Mouse (Mus musculus) intestine, postnatal 0 days (tissue): ENCODE results near the gene Fndc9. TPM values are rescaled to one million over a fixed set of nuclear protein-coding genes. Genes with fewer than 3 reads are reported as not detected.

ENCODE experiments used
- ATAC-seq: fragments of 200-750 bp; cut with Nextera tagmentation; 2 replicates; pipeline ENCODE4 v1.8.0; 2017; ENCODE audit warnings: mild to moderate bottlenecking, moderate TSS enrichment, moderate library complexity
- H3K27ac ChIP-seq: fragments of 300-500 bp; sonication (generic); 2 replicates; pipeline ENCODE4 v1.5.1; 2014; ENCODE audit warnings: mild to moderate bottlenecking, low read depth, low read length, moderate library complexity
- H3K27me3 ChIP-seq: fragments of 300-500 bp; sonication (generic); replicated peaks from 2 replicates; pipeline ENCODE4 v1.6.1; 2014; ENCODE audit warnings: low read length, mixed read lengths; ENCODE audit not compliant: control insufficient read depth, insufficient read depth
- H3K36me3 ChIP-seq: fragments of 300-500 bp; sonication (generic); 2 replicates; pipeline ENCODE4 v1.6.1; 2014; ENCODE audit warnings: mild to moderate bottlenecking, moderate library complexity; ENCODE audit not compliant: control insufficient read depth, insufficient read depth
- H3K4me1 ChIP-seq: fragments of 300-500 bp; sonication (generic); replicated peaks from 2 replicates; pipeline ENCODE4 v1.6.1; 2014; ENCODE audit warnings: antibody characterized with exemption, low read length, mixed read lengths; ENCODE audit not compliant: control insufficient read depth, insufficient read depth
- H3K4me2 ChIP-seq: fragments of 300-500 bp; sonication (generic); replicated peaks from 2 replicates; pipeline ENCODE4 v1.6.1; 2014; ENCODE audit warnings: low read depth, mild to moderate bottlenecking, moderate library complexity
- H3K4me3 ChIP-seq: fragments of 300-500 bp; sonication (generic); 2 replicates; pipeline ENCODE4 v1.5.1; 2014; ENCODE audit warnings: low read depth, low read length
- H3K9ac ChIP-seq: fragments of 300-500 bp; sonication (generic); 2 replicates; pipeline ENCODE4 v1.6.1; 2014; ENCODE audit warnings: mild to moderate bottlenecking, low read depth, low read length
- H3K9me3 ChIP-seq: fragments of 300-500 bp; sonication (generic); 2 replicates; pipeline ENCODE4 v1.6.1; 2016; ENCODE audit warnings: mixed run types; ENCODE audit not compliant: control insufficient read depth
- CTCF ChIP-seq: sonication (generic); IDR thresholded peaks from 2 replicates; pipeline ENCODE4 v1.5.1; 2016; ENCODE audit warnings: low read depth, mild to moderate bottlenecking, control low read depth, antibody characterized with exemption, moderate library complexity
- WGBS: fragments of 180-500 bp; shearing (Covaris S2); extraction: QIAGEN DNeasy Blood & Tissue Kit; methylation state at CpG from one replicate; pipeline ENCODE4 v1.1.7; 2014; 5-methylcytosine and 5-hydroxymethylcytosine counted together
- polyA plus RNA-seq: library from polyadenylated mRNA; unstranded; fragments of >200 nt; fragmentation: Nextera tagmentation; extraction: Ambion mirVana; gene quantifications from 2 replicates; pipeline ENCODE4 v1.2.1, GENCODE M21; 2015

The Fndc9 gene
- polyA plus RNA-seq, 1 experiment from 2014 or later: 0.10 TPM

DNA sequence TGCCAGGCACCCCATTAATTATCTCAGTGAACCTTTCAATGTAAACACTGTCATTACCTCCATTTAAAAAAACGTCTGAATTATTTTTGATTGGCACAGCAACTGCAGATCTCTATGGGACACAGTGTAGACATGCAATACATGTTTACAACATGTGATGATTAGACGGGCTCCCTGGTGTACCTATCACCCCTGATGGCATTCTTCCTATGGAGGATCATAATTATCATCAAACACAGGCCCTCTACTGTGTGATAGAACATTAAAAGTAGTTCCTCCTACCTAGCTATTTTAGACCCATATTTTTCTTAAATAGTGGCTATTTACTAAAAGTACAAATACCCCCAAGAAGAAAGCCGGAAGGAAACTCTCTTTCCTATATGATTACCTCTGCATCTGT, 34.6 kb downstream of the Fndc9 start:
- ATAC-seq: no peak
- Histone ChIP-seq H3K27ac (no peak overlapping the region), H3K9me3 (no peaks in the 10 kb centered on the region), H3K4me2 (no peak overlapping the region), H3K27me3 (no peaks in the 10 kb centered on the region), H3K36me3 (no peaks in the 10 kb centered on the region), H3K4me3 (no peak overlapping the region), H3K4me1 (no peaks in the 10 kb centered on the region), H3K9ac (no peak overlapping the region)
- TF ChIP-seq CTCF: no peak
- WGBS: 68% methylated on average over 3 of the region's 3 CpGs

DNA sequence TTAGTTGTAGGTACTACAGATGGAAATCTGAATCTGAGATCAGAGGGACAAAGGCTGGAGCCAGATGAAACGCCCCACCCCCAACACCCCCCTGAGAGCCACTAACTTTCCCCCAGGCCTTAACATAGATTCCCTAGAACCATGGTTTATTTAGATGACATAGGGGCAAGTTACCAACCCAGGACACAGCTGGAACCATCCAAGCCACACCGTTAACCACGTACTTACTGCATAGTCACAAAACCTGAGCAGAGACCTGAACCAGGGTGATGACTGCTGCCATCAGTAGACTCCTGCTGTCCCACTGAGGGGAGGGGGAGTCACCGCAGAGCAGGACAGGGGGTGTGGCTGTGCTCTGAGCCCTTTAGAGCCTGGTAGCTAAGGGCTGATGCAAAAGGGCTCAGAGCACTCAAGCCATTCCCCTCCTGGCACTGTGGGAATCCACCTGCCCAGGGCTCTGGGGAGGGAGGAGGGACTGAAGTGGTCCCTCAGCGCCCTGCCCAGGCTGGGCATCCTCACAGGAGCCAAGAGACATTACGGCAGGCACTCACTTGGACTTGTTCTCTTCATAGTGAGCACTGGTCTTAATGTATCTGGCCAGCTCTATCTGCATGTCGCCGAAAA, 36.8 kb downstream of the Fndc9 start:
- no peak overlapping the region for H3K4me3 ChIP-seq
- H3K9me3 ChIP-seq: no peaks in the 10 kb centered on the region
- no peak overlapping the region for H3K27ac ChIP-seq
- H3K9ac ChIP-seq: no peak overlapping the region
- no peaks in the 10 kb centered on the region for H3K36me3 ChIP-seq
- TF ChIP-seq CTCF: no peak
- no peaks in the 10 kb centered on the region for H3K4me1 ChIP-seq
- no peak overlapping the region for H3K4me2 ChIP-seq
- ATAC-seq: no peak
- H3K27me3 ChIP-seq: no peaks in the 10 kb centered on the region
- 79% methylated on average over 8 of the region's 8 CpGs for WGBS

DNA sequence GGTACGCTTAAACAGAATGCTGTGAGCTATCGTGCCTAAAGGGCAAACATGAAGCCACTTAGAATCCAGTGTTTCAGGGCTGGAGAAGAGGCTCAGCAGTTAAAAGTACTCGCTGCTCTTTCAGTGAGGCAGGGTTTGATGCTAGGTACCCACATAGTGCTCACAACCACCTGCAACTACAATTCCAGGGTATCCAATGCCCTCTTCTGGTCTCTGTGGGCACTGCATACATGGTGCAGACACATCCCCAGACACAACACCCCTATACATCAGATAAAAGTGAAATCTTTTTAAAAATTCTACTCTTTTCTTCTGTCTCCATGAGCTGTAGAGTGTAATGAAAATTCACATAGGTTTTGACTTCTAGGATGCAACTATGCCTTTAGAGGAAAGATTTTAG, 38.6 kb downstream of the Fndc9 start:
- no peak overlapping the region for H3K4me3 ChIP-seq
- no peak overlapping the region for H3K9ac ChIP-seq
- no peak for ATAC-seq
- H3K27ac ChIP-seq: no peak overlapping the region
- H3K4me2 ChIP-seq: no peak overlapping the region
- no peaks in the 10 kb centered on the region for H3K36me3 ChIP-seq
- WGBS: 94% methylated on average over 3 of the region's 3 CpGs
- no peaks in the 10 kb centered on the region for H3K4me1 ChIP-seq
- no peaks in the 10 kb centered on the region for H3K9me3 ChIP-seq
- no peaks in the 10 kb centered on the region for H3K27me3 ChIP-seq
- TF ChIP-seq CTCF: peak; percentile 28

DNA sequence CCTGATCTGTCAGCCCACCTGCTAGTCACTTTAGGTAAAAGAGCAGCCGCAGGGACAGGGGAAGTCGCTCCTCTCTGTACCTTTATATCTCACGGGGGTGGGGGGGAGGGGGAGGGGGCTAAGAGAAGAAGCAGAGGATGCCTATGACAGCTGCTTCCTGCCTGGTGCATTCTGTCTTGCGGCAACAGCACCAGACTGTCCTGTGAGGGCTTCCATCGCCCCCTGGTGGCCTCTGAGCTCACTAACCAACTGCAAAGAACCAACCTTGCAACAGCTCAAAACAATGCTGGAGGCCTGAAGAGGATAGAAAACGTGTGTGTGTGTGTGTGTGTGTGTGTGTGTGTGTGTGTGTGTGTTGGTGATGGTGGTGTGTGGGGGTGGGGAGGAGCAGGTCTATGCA, 40.0 kb downstream of the Fndc9 start:
- WGBS: 9% methylated on average over 6 of the region's 6 CpGs
- Histone ChIP-seq H3K4me2 (no peak overlapping the region), H3K4me1 (no peaks in the 10 kb centered on the region), H3K9ac (no peak overlapping the region), H3K27me3 (no peaks in the 10 kb centered on the region), H3K36me3 (no peaks in the 10 kb centered on the region), H3K4me3 (no peak overlapping the region), H3K9me3 (no peaks in the 10 kb centered on the region), H3K27ac (no peak overlapping the region)
- TF ChIP-seq CTCF: peak; percentile 89
- ATAC-seq: no peak

DNA sequence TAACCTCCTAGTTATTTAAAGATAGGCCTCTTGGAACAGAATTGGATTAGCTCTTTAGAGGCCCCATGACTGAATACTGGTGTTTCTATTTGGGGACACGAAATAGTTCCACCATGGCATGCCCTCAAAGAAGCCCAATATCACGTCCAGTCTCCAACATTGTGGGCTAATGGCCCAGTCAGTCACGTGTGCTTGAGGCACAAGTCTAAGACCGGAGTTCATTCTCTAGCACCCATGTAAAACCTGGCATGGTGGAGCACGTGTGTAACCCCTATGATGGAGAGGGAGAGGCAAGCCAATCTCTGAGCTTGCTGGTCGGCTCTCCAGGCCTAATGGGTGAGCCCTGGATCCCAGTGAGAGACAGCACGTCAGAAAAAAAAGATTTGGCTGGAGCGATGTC, 40.8 kb downstream of the Fndc9 start:
- no peak for ATAC-seq
- no peak overlapping the region for H3K4me2 ChIP-seq
- H3K4me1 ChIP-seq: no peaks in the 10 kb centered on the region

DNA sequence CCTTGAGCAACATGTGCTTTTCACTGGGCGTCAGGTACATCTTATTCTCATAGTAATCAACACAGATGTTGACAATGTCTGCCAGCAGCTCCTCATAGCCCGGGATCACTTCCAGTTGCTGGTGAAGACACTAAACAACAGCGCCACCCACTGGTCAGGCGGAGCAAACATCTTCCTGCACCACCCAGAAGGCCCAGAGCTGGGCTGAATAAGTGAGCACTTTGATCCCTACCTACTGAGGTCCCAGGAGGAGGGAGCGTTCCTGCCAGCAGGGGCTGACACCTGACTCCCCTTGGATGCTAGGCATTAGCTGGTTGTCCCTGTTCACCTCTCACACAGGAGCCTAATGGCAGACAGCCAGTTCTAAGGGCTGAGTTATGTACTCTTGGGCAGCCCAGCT, 41.4 kb downstream of the Fndc9 start:
- Histone ChIP-seq H3K4me3 (no peak overlapping the region), H3K27me3 (no peaks in the 10 kb centered on the region), H3K9ac (no peak overlapping the region), H3K4me2 (no peak overlapping the region), H3K9me3 (no peaks in the 10 kb centered on the region), H3K4me1 (no peaks in the 10 kb centered on the region), H3K27ac (no peak overlapping the region), H3K36me3 (no peaks in the 10 kb centered on the region)
- WGBS: 42% methylated on average over 5 of the region's 5 CpGs
- TF ChIP-seq CTCF: peak; percentile 68
- ATAC-seq: peak; percentile 59; the same call in 1 of the 2 replicates

More for the DNA sequence above, 40.8 kb downstream of the Fndc9 start:
- Histone ChIP-seq H3K4me3 (no peak overlapping the region), H3K27ac (no peak overlapping the region), H3K36me3 (no peaks in the 10 kb centered on the region), H3K9ac (no peak overlapping the region), H3K9me3 (no peaks in the 10 kb centered on the region), H3K27me3 (no peaks in the 10 kb centered on the region)
- 90% methylated on average over 8 of the region's 8 CpGs for WGBS
- no peak for TF ChIP-seq CTCF

DNA sequence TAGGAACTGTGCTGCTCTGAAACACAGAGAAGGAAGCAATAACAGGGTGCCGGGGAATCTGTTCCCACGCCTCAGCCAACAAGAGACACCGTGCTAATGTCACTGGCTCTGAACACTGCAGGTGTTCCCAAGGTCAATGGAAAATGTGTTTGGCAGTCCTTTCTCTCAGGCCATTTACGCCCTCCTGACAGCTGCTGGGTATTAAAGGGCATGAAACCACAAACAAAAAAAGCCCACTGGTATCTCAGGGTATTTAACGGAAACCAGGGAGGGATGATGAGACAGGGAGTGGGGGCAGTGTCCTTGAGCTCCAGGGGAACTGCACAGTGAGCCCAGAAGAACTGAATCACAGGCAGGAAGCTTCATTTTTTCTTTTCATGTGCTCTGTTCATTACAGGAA, 42.8 kb downstream of the Fndc9 start:
- no peak for TF ChIP-seq CTCF
- Histone ChIP-seq H3K36me3 (no peaks in the 10 kb centered on the region), H3K9ac (no peak overlapping the region), H3K27ac (no peak overlapping the region), H3K4me3 (no peak overlapping the region), H3K4me1 (no peaks in the 10 kb centered on the region), H3K4me2 (no peak overlapping the region), H3K27me3 (no peaks in the 10 kb centered on the region), H3K9me3 (no peaks in the 10 kb centered on the region)
- WGBS: 80% methylated on average over 5 of the region's 5 CpGs
- ATAC-seq: no peak
